In genomic region chr16:87263571-87263970, GRCm38 (mm10) we compare ENCODE assay signal across 10 mouse cellular contexts.
DNase-seq lines count a peak whose midpoint lies in the region; ATAC-seq lines count a peak whose summit lies in the region.
"Had no signal": no experiment of that assay in that cellular context is flagged by ENCODE, and none has a peak within 500 bp of the region (broad histone marks: within the 10 kb centered on the region; RNA-seq: fewer than 3 reads in every experiment).

No protein-coding gene starts in this region.

- DNase-seq in left cerebral cortex, postnatal 4 days: peak; percentile 64
- no peak for DNase-seq in left cerebral cortex, adult 8-10 months (ENCODE audit: low spot score in 2 of 2)
- peak; percentile 76 to 80 for DNase-seq in adrenal gland, postnatal 36 days
- DNase-seq in gastrocnemius, adult 18-20 months (ENCODE audit: low spot score): peak; percentile 39
- no peak for DNase-seq in left cerebral cortex, adult 9 months (ENCODE audit: low spot score in 2 of 2)
- no peak for DNase-seq in right cerebral cortex, adult 18-20 months
- DNase-seq in layer of hippocampus, postnatal 14 days (ENCODE audit: low spot score in 2 of 2): no peak

- intact Hi-C loops in left cerebral cortex, postnatal 4 days (cut with DNase I): no loop called here

- 32% methylated on average over 4 of the region's 4 CpGs for WGBS in hindbrain, embryonic 16.5 days

- no peaks in the 10 kb centered on the region for H3K36me3 ChIP-seq in hindbrain, embryonic 16.5 days (ENCODE audit: control insufficient read depth, insufficient read depth, low read length)
- H3K36me3 ChIP-seq: embryonic facial prominence, embryonic 13.5 days had no signal

- H3K9ac ChIP-seq in hindbrain, embryonic 16.5 days (ENCODE audit: low read depth, low read length): no peak overlapping the region
- H3K9ac ChIP-seq: embryonic facial prominence, embryonic 13.5 days had no signal

- H3K4me2 ChIP-seq in hindbrain, embryonic 16.5 days (ENCODE audit: low read length): no peak overlapping the region
- H3K4me2 ChIP-seq: embryonic facial prominence, embryonic 13.5 days had no signal

- ATAC-seq in hindbrain, embryonic 16.5 days: peak; percentile 64; the same call in 1 of the 2 replicates

- H3K4me3 ChIP-seq in hindbrain, embryonic 16.5 days (ENCODE audit: low read length): no peak overlapping the region
- H3K4me3 ChIP-seq: embryonic facial prominence, embryonic 13.5 days; myocyte had no signal

- no peaks in the 10 kb centered on the region for H3K27me3 ChIP-seq in hindbrain, embryonic 16.5 days (replicated peaks; ENCODE audit: control insufficient read depth, insufficient read depth, low read length)
- H3K27me3 ChIP-seq: embryonic facial prominence, embryonic 13.5 days had no signal

- no peaks in the 10 kb centered on the region for H3K9me3 ChIP-seq in hindbrain, embryonic 16.5 days (ENCODE audit: control insufficient read depth, low read length)
- H3K9me3 ChIP-seq: embryonic facial prominence, embryonic 13.5 days had no signal

- no peaks in the 10 kb centered on the region for H3K4me1 ChIP-seq in hindbrain, embryonic 16.5 days (ENCODE audit: control insufficient read depth, insufficient read depth, low read depth, low read length)

- H3K27ac ChIP-seq in hindbrain, embryonic 16.5 days (ENCODE audit: low read depth, low read length): no peak overlapping the region
- H3K27ac ChIP-seq: embryonic facial prominence, embryonic 13.5 days had no signal

Comparison
In these comparisons a context has a peak if more than half of its experiments do, and no peak if none do; other contexts are left out.
1. DNase-seq: peak in left cerebral cortex, postnatal 4 days (single experiment), adrenal gland, postnatal 36 days (2 of 2) and gastrocnemius, adult 18-20 months (single experiment); none in left cerebral cortex, adult 8-10 months (0 of 2), left cerebral cortex, adult 9 months (0 of 2), right cerebral cortex, adult 18-20 months (single experiment) and layer of hippocampus, postnatal 14 days (0 of 2).